Mouse (Mus musculus): ENCODE measurements around the gene Thrb. TPM values are rescaled to one million over a fixed set of nuclear protein-coding genes. Genes with fewer than 3 reads are reported as not detected.

Thrb gene
- polyA plus RNA-seq, 1 experiment from 2014 or later: 0.70 TPM

DNA sequence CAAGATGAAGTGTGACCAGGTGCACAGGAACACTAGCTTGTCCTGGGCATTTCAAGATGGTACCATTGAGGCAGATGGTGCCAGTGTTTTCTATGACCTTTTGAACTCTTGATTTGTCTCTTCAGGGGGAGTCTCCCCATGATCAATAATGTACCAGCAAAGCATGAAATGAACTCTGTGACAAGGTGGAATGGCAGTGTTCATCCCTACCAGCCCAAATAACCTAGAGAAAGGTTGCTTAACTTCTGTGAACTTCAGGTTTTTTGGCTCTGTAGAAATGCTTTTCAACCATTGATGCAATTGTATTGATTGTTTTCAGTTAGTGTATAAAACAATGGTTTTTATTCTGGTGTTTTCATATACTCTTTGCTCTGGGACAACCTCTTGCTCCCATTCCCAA lies 21.4 kb downstream of the Thrb start:
- Histone ChIP-seq H3K27me3 (ENCODE audit: insufficient read depth, low read length) (no peaks in the 10 kb centered on the region), H3K9me3 (ENCODE audit: low read depth, low read length) (no peaks in the 10 kb centered on the region), H3K4me1 (ENCODE audit: insufficient read depth) (no peaks in the 10 kb centered on the region), H3K4me3 (ENCODE audit: low read depth, low read length) (no peak overlapping the region), H3K9ac (no peak overlapping the region), H3K27ac (ENCODE audit: low read depth) (no peak overlapping the region), H3K36me3 (ENCODE audit: insufficient read depth) (no peaks in the 10 kb centered on the region), H3K4me2 (no peak overlapping the region)
- ATAC-seq (ENCODE audit: insufficient read depth) (no peak), DNase-seq (no peak)
- TF ChIP-seq CTCF (IDR thresholded peaks at IDR 0.05; ENCODE audit: low read depth): no peak

DNA sequence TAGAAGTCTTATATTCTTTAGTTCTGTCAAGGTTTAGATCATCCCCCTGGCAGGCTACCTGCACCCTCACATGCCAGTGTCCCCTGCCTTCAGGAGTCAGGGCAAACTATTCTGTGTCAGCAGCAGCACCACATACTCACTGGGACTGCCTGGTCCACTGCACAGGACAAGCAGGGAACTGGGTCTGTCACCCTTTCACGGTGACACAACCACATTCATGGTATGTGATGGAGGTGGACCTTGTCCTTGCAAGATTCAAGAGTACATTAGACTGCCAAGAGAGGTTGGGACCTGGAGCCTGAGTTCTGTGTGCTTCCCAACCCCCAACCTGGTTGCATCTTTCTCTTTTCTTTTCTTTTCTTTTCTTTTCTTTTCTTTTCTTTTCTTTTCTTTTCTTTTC lies 24.8 kb downstream of the Thrb start:
- no peaks in the 10 kb centered on the region for H3K36me3 ChIP-seq (ENCODE audit: insufficient read depth)
- 83% methylated on average over 1 of the region's 1 CpGs for WGBS
- no peak overlapping the region for H3K9ac ChIP-seq
- ATAC-seq (ENCODE audit: insufficient read depth): no peak
- no peak overlapping the region for H3K4me3 ChIP-seq (ENCODE audit: low read depth, low read length)
- DNase-seq: no peak
- H3K27me3 ChIP-seq (ENCODE audit: insufficient read depth, low read length): no peaks in the 10 kb centered on the region
- H3K9me3 ChIP-seq (ENCODE audit: low read depth, low read length): no peaks in the 10 kb centered on the region
- H3K4me1 ChIP-seq (ENCODE audit: insufficient read depth): no peaks in the 10 kb centered on the region
- TF ChIP-seq CTCF (IDR thresholded peaks at IDR 0.05; ENCODE audit: low read depth): no peak
- H3K4me2 ChIP-seq: no peak overlapping the region
- H3K27ac ChIP-seq (ENCODE audit: low read depth): no peak overlapping the region

DNA sequence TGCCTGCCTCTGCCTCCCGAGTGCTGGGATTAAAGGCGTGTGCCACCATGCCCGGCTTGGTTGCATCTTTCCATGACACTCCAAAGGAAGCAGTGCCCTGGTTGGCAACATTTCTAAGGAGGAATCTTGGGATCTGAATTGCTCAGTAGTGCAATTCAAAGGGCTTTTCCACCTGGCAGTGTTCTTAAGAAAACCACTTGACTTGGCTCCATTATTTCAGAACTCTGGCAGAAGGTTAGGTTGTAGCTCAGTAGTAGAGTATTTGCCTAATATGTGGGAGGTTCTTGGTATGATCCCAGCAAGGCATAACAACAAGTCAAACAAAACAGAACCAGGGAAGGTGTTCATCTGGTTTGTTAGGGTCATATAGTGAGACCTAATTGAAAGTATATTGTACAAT lies 25.4 kb downstream of the Thrb start:
- no peak for DNase-seq
- ATAC-seq (ENCODE audit: insufficient read depth): no peak
- WGBS: 85% methylated on average over 3 of the region's 3 CpGs
- Histone ChIP-seq H3K4me3 (ENCODE audit: low read depth, low read length) (no peak overlapping the region), H3K9ac (no peak overlapping the region), H3K36me3 (ENCODE audit: insufficient read depth) (no peaks in the 10 kb centered on the region), H3K9me3 (ENCODE audit: low read depth, low read length) (no peaks in the 10 kb centered on the region), H3K4me2 (no peak overlapping the region), H3K4me1 (ENCODE audit: insufficient read depth) (no peaks in the 10 kb centered on the region), H3K27me3 (ENCODE audit: insufficient read depth, low read length) (no peaks in the 10 kb centered on the region), H3K27ac (ENCODE audit: low read depth) (no peak overlapping the region)
- no peak for TF ChIP-seq CTCF (IDR thresholded peaks at IDR 0.05; ENCODE audit: low read depth)

DNA sequence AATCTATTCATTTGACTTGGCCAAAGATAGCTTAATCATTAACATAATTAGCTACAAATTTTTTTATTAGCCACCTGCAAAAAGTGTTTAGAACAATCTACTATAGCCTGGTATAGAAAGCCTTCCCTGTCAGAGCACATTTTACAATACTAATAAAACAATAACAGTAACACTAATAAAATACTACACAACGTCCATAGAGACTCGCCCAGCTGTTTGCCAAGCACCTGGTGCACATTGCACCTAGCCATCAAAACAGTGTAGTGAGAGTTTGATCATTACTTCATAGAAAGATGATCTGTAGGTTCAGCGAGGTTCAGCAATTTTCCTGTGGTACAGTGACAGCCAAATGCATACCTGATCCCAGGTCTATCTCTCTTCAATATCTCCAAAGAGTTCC lies 26.9 kb downstream of the Thrb start:
- H3K9me3 ChIP-seq (ENCODE audit: low read depth, low read length): no peaks in the 10 kb centered on the region
- H3K4me1 ChIP-seq (ENCODE audit: insufficient read depth): no peaks in the 10 kb centered on the region
- no peak overlapping the region for H3K27ac ChIP-seq (ENCODE audit: low read depth)
- no peak overlapping the region for H3K4me3 ChIP-seq (ENCODE audit: low read depth, low read length)
- H3K27me3 ChIP-seq (ENCODE audit: insufficient read depth, low read length): no peaks in the 10 kb centered on the region
- H3K36me3 ChIP-seq (ENCODE audit: insufficient read depth): no peaks in the 10 kb centered on the region
- no peak for TF ChIP-seq CTCF (IDR thresholded peaks at IDR 0.05; ENCODE audit: low read depth)
- 81% methylated on average over 3 of the region's 3 CpGs for WGBS
- H3K9ac ChIP-seq: no peak overlapping the region
- H3K4me2 ChIP-seq: no peak overlapping the region
- ATAC-seq (ENCODE audit: insufficient read depth) (no peak), DNase-seq (no peak)

DNA sequence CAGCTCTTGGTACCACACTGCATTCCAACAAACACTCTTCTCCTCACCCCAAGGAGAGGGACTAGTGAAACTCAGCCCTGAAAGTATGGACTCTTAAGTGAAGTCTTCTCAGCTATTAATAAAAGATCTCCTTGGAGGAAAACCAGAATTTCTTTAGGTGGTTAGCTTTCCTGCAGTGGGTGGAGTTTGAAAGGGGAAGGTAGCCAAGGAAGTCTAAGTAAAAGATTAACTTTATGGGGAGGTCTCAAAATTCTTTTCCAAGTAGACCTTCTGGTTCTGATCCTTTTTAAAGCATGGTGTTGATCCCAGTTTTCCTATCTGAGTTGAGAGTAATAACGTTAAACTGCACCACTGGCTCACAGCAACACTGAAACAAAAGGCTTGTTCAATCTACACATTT lies 31.2 kb downstream of the Thrb start:
- Histone ChIP-seq H3K9me3 (ENCODE audit: low read depth, low read length) (no peaks in the 10 kb centered on the region), H3K9ac (no peak overlapping the region), H3K27ac (ENCODE audit: low read depth) (no peak overlapping the region), H3K36me3 (ENCODE audit: insufficient read depth) (no peaks in the 10 kb centered on the region), H3K4me1 (ENCODE audit: insufficient read depth) (no peaks in the 10 kb centered on the region), H3K27me3 (ENCODE audit: insufficient read depth, low read length) (no peaks in the 10 kb centered on the region), H3K4me2 (no peak overlapping the region), H3K4me3 (ENCODE audit: low read depth, low read length) (no peak overlapping the region)
- 27% methylated on average over 1 of the region's 1 CpGs for WGBS
- ATAC-seq (ENCODE audit: insufficient read depth): no peak
- DNase-seq: peak; percentile 3
- TF ChIP-seq CTCF (IDR thresholded peaks at IDR 0.05; ENCODE audit: low read depth): no peak

DNA sequence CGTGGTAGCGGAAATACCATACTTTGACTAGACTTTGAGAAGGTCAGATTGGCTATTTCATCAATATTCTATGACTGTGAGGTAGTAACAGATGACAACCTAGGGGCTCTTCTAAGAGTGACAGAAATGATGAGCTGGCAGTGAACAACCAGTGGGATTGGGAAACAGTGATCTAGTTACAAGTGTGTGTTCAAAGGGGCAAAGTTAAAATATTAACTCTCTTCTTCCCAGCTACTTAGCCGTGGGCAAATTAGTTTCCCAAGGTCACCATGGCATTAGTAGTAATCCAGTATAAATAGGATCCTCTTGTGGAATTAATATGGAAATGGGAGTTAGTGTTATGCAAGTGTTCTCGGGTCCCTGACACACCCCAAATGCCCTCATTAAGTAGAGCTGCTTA lies 35.5 kb downstream of the Thrb start:
- H3K27ac ChIP-seq (ENCODE audit: low read depth): no peak overlapping the region
- no peak overlapping the region for H3K9ac ChIP-seq
- no peaks in the 10 kb centered on the region for H3K36me3 ChIP-seq (ENCODE audit: insufficient read depth)
- H3K27me3 ChIP-seq (ENCODE audit: insufficient read depth, low read length): no peaks in the 10 kb centered on the region
- DNase-seq (no peak), ATAC-seq (ENCODE audit: insufficient read depth) (no peak)
- no peaks in the 10 kb centered on the region for H3K4me1 ChIP-seq (ENCODE audit: insufficient read depth)
- no peak overlapping the region for H3K4me3 ChIP-seq (ENCODE audit: low read depth, low read length)
- no peak for TF ChIP-seq CTCF (IDR thresholded peaks at IDR 0.05; ENCODE audit: low read depth)
- no peaks in the 10 kb centered on the region for H3K9me3 ChIP-seq (ENCODE audit: low read depth, low read length)
- no peak overlapping the region for H3K4me2 ChIP-seq
- 79% methylated on average over 4 of the region's 4 CpGs for WGBS

DNA sequence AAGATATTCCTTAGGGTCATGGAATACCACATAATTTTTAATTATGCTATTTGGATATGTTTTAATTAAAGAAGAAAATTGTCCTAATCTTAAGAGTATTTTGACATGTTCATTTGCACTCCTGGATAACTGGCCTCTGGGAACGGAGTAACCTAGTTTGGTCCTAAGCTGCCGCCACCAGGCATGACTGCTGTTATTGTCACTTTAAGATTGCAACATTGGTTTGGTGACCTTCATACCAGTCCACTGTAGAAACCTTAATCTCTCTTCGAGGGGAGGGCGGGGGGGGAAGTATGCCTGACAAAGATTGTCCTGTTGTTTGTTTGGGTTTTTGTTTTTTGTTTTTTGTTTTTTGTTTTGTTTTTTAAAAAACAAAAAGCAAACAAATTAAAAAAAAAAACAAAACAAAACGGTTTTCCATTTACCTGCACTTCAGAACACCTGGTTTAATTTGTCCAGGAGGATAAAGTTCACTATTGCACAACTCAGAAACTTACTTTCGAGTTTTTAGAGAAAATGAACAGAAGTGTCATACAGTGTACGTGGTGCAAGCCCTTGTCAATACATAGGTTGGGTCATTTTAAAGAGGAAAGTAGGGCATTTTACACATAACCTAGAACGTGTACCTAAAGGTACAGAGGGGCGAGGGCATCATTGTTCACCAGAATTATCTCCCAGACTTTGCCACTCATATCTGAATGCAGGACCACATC lies 38.0 kb downstream of the Thrb start:
- DNase-seq (no peak), ATAC-seq (ENCODE audit: insufficient read depth) (no peak)
- no peak overlapping the region for H3K4me3 ChIP-seq (ENCODE audit: low read depth, low read length)
- no peak overlapping the region for H3K9ac ChIP-seq
- TF ChIP-seq CTCF (IDR thresholded peaks at IDR 0.05; ENCODE audit: low read depth): no peak
- WGBS: 79% methylated on average over 9 of the region's 9 CpGs
- no peaks in the 10 kb centered on the region for H3K36me3 ChIP-seq (ENCODE audit: insufficient read depth)
- H3K27ac ChIP-seq (ENCODE audit: low read depth): no peak overlapping the region
- H3K9me3 ChIP-seq (ENCODE audit: low read depth, low read length): no peaks in the 10 kb centered on the region
- H3K27me3 ChIP-seq (ENCODE audit: insufficient read depth, low read length): no peaks in the 10 kb centered on the region
- no peaks in the 10 kb centered on the region for H3K4me1 ChIP-seq (ENCODE audit: insufficient read depth)
- H3K4me2 ChIP-seq: no peak overlapping the region

DNA sequence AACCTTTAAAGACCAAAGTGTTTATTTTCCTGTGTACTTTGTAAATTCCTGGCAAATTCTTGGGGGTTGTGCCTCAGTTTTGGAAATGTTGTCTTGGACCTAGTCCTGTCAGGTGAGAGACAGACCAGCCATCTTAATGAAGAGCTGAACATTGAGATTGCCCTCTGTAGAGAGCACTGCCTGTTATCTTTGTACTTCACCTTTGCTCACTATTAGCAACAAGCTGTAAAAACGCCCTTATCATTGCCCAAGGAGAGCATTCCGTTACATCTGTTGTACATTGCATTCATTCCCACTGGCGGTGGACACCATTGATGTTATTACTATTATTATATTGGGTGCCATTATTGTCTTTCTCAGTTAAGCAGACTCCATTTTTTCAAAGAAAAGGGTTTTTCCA lies 40.2 kb downstream of the Thrb start:
- 74% methylated on average over 3 of the region's 3 CpGs for WGBS
- H3K9me3 ChIP-seq (ENCODE audit: low read depth, low read length): no peaks in the 10 kb centered on the region
- no peak overlapping the region for H3K9ac ChIP-seq
- H3K27me3 ChIP-seq (ENCODE audit: insufficient read depth, low read length): no peaks in the 10 kb centered on the region
- H3K4me3 ChIP-seq (ENCODE audit: low read depth, low read length): no peak overlapping the region
- no peak overlapping the region for H3K4me2 ChIP-seq
- DNase-seq: no peak
- no peak overlapping the region for H3K27ac ChIP-seq (ENCODE audit: low read depth)
- no peaks in the 10 kb centered on the region for H3K4me1 ChIP-seq (ENCODE audit: insufficient read depth)
- no peak for ATAC-seq (ENCODE audit: insufficient read depth)
- H3K36me3 ChIP-seq (ENCODE audit: insufficient read depth): no peaks in the 10 kb centered on the region
- TF ChIP-seq CTCF (IDR thresholded peaks at IDR 0.05; ENCODE audit: low read depth): no peak
